In the genomic region with DNA sequence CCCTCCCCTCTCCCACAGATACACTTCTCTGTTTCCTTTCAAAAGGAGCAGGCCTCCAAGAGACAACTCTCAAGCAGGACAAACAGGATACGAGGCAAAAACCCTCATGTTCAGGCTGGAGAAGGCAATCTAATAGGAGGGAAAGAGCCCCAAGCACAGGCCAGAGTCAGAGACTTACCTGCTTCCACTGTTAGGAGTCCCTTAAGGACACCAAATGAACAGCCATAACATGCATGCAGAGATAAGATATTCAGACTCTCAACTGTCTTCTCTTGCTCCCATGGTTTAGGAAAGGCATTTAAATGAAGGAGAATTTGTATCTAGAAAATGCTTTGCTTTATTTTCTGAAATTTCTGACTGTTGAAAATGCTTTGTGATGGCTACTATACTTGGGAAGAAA, we compare ENCODE assay signal across 12 mouse cellular contexts.
"Had no signal": no experiment of that assay in that cellular context is flagged by ENCODE, and none has a peak within 500 bp of the region (broad histone marks: within the 10 kb centered on the region; RNA-seq: fewer than 3 reads in every experiment).

No protein-coding gene starts in this region.

- DNase-seq: retina, postnatal 1 day; right cerebral cortex, adult 18-20 months; right cerebral cortex, postnatal 14 days; right cerebral cortex, postnatal 25 days; right cerebral cortex, postnatal 4 days; spleen, adult 18-20 months; thymus, adult 18-20 months; thymus, adult 2 months; thymus, postnatal 14 days; thymus, postnatal 25 days; thymus, postnatal 36 days; thymus, postnatal 4 days had no signal
